Mouse (Mus musculus) heart, postnatal 4 days (tissue): Measurements from ENCODE around the gene Dab2ip. TPM values are rescaled to one million over a fixed set of nuclear protein-coding genes. Genes with fewer than 3 reads are reported as not detected.

Source experiments
- DNase-seq: peaks from one replicate; pipeline ENCODE4 v3.0.0; 2021
- total RNA-seq, 2 experiments: library from RNA; stranded (reverse); gene quantifications; 2 replicates each; pipeline ENCODE4 v1.2.3; 2021

Gene Dab2ip
- total RNA-seq, 2 experiments from 2014 or later: 54.6 to 55.2 TPM

DNA sequence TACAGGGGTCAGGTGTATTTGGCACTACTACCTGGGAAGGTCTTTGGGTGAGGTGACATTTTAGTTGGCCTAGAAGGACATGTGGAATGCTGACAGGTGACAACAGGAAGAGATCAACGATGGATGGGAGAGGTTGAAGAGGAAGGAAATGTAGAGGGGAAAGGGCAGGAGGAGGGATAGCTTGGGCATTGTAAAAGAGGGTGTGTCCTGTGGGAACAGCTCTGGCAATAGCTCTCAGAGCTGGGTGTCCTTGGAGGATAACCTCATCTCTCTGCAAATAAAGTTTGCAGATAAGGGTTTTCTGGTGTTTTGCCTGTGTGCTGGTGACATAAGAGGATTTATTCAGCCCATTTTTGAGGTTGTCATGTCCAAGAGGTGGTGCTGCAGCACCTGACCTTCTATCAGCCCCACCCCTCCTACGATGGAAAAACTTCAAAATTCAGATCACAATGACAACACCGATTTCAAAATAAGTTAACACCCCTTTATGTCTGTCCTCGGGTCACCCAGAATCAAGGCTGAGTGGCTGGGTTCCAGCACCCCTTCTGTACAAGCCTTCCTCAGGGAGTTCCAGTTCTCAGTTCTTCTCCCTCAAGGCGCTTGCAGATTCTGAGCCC is 101.6 kb downstream of the Dab2ip start:
- DNase-seq: no peak

DNA sequence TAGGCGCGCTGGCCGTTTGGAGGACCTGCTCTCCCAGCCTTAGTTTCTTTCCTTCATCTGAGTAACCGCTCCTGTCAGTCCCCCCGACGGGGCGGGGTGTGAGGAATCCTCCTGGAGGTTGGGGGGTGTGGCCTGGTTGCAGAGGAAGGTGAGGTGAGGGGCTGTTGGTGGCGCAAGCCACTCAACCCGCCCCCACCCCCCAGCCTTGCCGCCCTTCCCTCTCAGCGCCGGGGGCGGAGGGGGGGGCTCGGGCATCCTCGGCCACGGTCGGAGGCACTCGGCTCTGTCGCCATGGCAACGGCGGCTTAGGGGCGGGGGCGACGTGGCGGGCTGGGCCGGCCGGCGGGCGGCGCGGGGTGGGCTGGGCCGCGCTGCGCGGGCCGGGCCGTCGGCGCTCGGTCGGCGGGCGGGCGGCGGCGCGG is 102.9 kb downstream of the Dab2ip start:
- DNase-seq: peak; percentile 87

DNA sequence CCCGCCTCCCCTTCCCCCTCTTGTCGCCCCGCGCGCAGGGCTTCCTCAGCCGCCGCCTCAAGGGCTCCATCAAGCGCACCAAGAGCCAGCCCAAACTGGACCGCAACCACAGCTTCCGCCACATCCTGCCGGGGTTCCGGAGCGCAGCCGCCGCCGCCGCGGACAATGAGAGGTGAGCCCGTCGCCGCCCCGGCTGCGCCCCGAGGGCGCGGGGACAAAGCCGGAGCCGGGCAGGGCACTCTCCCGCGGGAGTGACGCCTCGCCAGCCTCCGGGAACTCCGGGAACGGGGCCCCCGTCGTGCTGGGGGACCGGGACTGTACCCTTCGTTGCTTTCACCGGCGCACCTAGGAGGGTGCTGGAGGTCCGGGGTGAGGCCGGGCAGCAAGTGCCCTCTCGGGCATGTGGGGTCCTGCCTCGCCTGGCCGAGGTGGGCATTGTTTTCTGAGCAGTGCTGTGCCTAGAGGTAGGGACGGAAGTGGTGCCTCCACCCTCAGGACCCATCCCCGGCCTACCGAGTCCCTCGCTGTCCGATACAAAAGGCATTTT is 103.5 kb downstream of the Dab2ip start:
- peak; percentile 68 for DNase-seq

GRCm38 (mm10) chr2:35662001-35662491 is 104.0 kb downstream of the Dab2ip start:
- peak; percentile 42 for DNase-seq

DNA sequence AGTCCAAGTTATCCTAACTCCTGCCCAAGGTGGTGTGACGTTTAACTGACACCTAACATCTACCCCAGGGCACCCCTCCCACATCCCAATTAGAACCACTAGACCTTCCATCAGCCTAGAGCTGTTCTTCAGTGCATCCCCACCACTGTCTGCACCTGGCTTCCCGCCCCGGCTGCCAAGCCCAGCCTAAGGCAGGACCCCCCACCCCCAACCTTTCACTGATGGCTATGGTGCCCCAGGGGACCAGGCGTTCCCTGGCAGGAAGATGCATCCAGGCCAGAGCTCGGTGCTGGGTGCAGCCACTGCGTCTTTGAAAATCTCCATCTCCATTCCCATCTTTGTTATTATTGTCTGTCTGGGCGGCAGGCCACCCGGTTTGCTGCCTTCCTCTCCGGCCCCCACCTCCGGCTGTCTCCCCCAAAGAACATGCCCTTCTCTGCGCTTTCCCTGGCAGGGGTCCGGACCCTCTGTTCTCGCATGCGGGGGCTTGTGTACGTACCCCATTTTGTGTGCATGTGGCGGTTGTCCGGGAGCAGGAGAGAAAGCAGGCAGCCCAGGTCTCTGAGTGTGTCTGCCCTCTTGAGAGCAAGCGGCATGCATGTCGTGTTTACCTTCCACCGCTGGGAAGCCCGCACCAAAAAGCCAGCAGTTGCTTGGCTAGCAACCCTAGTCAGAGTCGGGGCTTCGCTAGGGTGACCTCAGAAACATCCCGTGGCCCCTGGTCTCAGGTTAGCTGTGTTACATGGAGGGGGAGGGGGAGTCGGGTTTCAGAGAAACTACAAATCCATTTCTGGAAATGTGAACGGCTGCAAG is 104.9 kb downstream of the Dab2ip start:
- DNase-seq: no peak

- DNase-seq: no peak
Observed at GRCm38 (mm10) chr2:35667746-35668145, 109.7 kb downstream of the Dab2ip start.

DNA sequence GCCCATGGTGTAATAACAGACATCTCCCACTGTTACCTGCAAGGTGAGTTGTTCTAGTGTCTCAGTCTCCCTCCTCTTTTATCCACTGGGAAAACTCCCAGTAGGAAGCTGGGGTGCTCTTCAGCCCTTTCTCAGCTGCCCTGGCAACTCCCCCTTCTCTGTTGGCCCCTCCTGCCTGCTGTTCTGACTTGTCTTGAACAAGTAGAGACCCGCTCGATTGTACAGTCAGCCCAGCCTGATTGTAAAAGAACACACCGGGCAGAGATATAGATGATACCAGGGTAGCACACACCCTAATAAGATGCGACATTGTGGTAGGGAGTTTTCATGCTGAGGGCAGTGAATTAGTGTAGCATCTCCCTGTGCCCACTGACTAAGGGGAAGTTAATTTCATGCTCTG is 111.2 kb downstream of the Dab2ip start:
- no peak for DNase-seq

DNA sequence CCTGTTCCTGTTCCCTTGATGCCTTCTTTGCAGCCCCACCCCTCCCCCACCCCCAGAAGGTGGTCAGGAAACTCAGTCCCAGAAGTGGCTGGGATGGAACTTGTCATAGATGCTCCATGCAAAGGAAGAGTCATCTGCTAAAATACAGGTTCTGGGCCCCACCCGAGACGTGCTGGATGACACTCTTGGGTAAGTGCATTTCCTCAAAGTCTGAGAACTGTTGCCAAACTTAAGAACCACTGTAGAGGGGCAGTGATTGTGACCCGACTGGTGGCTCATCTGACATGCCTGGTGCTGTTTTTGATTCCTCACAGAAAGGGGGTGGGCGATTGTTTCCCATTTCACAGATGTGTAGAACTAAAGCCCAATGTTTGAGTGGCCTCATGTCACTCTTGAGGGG is 111.7 kb downstream of the Dab2ip start:
- DNase-seq: no peak

- DNase-seq: no peak
Observed at GRCm38 (mm10) chr2:35670300-35670699, 112.2 kb downstream of the Dab2ip start.

DNA sequence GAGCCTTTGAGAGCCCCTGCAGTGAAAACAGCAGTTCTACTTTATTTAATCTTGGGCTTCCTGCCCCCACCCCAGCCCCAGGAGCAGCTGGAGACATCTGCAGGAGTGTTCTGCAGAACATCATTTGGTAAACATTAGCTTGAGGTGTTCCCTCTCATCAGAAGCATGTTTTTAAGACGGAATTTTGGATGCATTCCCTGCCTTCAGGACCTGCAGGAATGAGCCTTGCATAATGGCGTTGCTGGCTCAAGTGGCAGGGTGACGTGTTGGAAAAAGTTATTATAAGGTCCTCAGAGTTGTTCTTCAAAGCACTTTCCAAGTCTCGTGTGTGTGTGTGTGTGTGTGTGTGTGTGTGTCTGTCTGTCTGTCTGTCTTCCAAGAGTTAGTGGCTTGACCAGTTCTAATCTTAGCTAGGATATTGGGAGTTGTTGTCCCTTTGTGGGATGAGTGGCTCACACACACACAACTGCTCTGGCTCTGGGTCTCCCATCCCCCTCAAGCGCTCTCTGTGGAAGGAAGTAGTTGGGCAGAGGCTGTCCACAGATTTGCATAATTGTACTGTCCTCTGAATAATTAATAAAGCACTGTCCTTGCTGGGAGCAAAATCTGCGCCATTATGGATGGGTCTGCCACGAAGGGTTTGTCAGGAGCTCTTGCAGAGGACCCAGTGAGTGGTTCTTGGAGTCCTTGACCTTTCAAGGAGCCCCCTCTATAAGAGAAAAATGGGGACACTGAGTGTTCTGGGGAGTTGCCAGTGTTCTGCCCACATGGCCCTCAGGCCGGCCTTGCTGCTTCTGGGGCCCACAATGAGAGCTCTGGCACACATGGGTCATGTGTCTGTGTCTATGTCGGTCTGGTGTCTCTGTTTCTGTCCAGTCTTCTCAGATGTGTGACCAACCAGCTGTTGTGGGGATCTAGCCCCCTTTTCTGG is 114.2 kb downstream of the Dab2ip start:
- DNase-seq: peak; percentile 65

- no peak for DNase-seq
Observed at GRCm38 (mm10) chr2:35673181-35673580, 115.1 kb downstream of the Dab2ip start.

- DNase-seq: no peak
Observed at GRCm38 (mm10) chr2:35673986-35674385, 115.9 kb downstream of the Dab2ip start.

DNA sequence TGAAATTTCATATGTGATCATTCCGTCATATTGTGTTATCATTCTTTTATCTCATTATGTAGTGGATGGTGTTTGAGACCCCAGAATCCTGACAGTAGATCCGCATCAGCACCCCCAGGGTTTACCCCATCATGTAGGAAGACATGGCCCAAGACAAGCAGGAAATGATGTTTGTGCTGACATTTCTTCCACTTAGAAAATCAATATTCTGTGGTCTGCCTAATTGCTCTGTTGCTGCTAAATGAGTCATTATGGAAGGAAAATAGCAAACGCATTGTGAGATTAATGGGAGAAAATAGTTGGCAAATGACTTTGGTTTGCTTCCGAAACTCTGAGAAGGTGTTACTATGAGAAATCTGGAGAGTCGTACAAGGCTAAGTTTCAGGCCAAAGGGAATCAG is 116.4 kb downstream of the Dab2ip start:
- DNase-seq: no peak

DNA sequence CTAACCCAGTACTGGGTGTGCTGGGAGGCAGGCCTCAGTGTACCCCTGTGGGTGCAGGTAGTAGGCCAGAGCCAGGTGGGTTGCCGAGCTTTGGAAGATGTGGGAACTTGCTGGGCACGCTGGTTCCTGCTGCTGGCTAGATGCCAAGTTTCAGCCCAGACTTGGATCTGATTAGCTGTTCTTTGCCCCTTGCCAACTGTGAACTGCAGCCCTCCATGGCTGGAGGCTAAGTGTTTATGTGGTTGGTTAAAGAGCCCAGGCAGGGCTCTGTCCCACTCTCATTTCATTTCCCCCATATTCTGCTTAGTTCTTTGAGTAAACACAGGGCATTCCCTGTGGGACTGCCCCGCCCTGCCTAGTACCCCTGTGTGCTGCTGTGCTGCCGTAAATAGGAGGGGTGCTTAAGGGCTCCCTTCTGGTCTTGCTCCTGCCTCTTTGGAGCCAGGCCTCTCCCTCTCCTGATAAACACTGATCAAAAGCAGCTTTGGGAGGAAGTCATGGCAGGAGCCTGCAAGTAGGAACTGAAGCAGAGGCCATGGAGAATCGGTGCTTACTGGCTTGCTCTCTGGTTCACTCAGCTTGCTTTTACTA is 118.1 kb downstream of the Dab2ip start:
- DNase-seq: no peak

DNA sequence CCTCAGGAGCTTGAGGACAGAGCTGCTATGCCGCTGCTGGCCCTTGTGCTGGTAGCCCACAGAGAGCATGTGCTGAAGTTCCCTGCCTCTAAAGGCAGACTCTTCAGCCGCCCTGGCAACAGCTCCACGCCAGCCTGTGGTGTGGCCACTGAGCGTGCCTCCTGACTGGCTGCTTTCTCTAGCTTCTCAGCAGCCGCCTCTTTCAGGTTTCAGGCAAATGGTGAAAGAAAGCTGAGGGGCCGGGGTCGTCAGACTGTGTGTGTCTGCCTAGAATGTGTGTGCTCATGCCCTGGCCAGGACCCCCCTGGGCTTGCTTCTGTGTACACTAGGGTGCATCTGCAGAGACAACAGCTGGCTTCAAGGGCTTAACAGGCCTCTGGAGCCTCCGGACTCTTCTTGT is 119.8 kb downstream of the Dab2ip start:
- DNase-seq: peak; percentile 46

DNA sequence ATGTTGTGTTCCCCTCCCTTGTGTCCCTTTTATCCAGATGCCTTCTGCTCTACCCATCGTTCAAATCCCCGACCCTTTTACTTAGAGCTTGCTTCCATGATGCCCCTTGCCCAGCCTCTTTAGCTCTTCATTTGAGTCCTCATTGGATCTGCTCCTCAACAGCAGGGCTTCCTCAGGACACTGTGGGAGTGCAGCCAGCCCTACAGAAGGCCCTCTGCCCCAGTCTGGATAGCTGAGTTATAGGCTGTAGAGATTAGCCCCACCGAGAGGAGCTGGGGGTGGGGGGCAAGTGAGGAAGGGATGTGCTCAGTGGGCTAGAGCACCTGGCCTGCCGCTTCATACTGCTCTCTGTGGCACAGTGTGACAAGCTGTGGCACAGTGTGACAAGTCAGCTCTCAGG is 120.4 kb downstream of the Dab2ip start:
- no peak for DNase-seq

GRCm38 (mm10) chr2:35679812-35680672 is 122.0 kb downstream of the Dab2ip start:
- peak; percentile 47 for DNase-seq

DNA sequence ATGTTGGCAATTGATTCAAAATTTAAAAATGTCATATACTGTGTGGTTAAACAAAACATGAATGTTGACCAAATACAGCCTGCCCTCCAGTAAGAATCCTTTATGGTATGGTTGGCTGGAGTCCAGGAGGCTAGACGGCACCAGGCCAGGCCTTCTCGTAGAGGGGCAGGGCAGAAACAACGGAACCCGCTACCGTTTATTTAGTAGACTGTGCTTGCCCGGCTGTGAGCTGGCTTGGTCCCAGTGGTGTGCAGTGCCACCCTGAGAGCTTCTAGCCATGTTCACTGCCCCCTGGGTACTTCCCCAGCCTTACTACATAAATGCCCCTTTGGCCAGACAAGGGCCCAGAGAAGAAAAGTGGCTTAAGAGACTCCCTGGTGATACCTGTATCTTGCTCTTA is 122.8 kb downstream of the Dab2ip start:
- DNase-seq: peak; percentile 63

DNA sequence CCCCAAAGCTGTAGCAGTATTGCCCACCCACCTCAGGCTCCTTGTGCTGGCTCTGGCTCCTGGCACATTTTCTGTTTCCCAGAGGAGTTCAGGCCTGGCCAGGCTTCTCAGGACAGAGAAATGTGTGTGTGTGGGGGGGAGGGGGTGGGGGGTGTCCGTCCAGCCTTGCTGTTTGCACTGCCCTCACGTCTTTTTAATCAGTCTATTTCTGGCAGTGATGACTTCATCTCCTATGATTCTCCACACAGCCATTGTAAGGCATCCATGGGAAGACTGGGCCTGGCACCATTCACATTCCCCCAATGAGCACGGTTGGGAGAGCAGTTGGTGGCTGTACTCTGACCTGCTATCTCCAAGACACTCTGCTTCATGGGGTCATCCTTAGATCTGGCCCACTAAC is 125.9 kb downstream of the Dab2ip start:
- DNase-seq: no peak

DNA sequence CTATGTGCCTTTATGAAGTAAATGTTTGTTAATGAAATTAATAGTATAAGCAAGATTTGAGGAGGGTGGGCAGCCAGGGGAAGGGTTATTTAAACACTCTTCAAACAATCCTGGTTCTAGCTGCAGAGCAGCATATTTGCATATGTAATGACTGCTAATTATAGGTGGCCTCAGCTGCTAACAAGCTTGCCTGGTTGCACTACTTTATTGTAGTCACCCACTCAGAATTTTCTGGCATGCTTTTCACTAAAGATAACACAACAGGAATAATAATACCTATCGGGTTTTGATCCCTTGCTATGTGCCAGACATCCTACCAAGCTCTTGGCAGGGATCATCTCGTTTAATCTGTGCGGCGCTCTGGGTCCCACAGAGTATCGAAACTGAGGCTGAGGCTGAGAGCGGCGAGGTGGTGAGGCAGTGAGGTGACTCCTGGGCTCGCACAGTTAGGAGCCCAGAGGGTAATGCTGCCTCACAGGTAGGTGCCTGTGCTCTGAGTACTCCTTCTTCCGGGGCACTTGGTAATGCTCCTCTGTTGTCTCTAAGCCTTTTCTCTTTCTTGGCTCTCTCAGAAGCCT is 126.8 kb downstream of the Dab2ip start:
- DNase-seq: no peak

GRCm38 (mm10) chr2:35686104-35686503 is 128.0 kb downstream of the Dab2ip start:
- DNase-seq: no peak
